Mouse (Mus musculus): ENCODE measurements at regions not wholly inside any gene's neighbourhood (a gene's known extent, or its start where the extent isn't known, plus 50 kb on each side); places are given as distances from the start of the nearest gene placed in this dataset.

GRCm38 (mm10) chr16:21318640-21319365 is 104.1 kb upstream of the Vps8 start:
- DNase-seq (ENCODE audit: low spot score in 2 of 2), result peak; percentile 35 to 36

DNA sequence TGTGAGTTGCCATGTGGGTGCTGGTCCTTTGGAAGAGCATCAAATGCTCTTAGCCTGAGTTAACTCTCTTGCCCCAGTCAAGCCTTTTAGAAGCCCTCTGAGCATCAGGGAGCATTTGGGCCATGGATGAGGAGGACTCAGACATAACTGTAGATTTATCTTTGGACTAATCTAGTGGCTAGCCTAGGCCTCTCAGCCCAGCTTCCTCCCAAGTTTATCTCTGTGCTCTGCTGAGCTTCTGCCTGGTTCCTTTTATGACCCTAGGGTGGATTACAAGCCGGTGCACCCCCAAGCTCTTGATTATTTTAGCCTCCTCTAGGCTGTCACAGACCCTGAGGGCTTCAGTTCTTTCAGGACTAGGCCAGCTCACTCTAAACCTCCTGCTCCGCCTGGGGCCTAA is 102.6 kb upstream of the Vps8 start:
- DNase-seq (ENCODE audit: low spot score in 2 of 2), result no peak

DNA sequence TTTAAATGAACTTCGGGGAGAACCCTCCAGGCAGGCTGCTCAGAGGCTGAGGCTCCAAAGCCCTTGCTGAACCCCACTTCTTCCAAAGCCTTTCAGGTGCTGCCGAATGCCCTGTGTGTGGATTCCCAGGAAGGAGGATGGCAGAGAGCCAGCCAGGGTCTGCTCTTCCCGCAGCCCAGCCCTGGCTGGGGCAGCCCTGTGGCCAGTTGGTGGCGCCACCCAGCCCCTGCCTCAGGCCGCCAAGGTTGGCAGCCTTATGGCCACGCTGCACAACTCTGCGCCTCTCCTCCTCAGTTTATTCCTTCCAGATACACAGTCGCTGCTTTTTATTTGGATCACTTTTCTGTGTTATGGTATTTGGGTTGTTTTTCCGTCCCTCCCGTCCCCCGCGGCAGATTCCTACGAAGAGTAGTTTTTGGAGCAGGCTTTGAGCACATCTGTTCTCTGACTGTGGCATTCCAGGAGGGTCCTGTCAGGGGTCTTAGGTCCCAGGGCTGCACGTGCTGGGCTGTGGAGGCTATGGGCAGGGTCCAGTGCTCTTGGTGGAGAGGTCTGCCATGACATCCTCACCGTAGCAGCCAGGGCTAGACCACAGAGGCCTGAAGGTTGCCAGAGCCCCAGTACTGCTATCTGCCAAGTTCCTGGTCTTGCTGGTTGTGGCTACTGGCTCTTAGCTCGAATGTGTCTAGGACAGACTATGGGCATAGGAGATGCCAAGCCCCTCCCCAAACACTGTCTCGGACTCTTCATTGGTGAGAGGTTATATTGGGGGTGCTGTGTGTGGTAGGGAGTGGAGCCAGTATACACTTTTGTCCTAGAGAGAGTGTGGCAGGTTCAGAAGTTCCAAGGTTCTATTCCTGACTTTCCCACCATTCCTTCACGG is 101.5 kb upstream of the Vps8 start:
- DNase-seq (ENCODE audit: low spot score in 2 of 2), result no peak

DNA sequence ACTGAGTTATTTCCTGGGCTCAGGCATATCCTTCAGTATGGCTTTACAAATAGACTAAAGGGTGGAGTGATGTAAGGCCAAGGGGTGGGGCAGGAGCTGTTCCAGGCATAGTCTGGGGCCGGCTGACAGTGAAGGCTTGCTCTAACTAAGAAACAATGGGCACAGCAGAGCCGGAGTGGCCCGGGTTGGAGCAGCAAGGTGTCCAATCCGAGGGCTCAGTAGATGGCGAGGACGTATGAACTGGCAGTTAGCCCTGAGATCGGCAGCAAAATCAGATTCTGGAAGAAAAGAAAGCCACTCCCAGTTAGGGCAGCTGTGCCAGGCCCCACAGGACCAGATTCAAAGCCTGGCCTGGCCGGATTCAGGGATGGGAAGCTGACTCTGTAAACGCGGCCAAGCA is 100.5 kb upstream of the Vps8 start:
- DNase-seq (ENCODE audit: low spot score in 2 of 2), result no peak

DNA sequence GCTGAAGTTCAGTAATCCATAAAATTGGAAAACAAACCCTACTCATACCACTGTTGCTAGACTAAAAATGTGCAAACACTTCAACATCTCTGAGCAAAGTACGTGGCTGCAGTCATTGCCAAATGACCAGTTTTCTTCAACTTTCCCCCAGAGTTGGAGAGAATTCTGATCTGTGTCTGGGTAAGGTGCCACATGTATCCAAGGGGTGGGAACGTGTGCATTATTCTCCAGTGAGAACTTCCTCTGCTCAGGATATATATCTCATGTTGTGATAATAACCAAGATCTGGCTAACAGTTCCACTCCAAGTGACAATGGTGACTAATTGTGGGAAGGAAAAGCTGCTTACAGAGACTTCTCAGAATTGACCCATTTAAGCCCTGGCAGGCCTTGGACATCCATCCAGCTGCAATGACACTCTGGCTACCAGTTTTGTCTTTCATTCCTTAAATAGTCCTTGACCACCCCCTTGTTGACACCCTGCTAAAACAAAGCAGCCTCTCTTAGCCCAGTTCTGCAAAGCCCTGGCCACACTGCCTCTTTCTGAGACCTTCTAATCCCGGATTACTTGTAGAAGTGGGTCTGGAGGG is 99.4 kb upstream of the Vps8 start:
- DNase-seq (ENCODE audit: low spot score in 2 of 2), result no peak

- no peak for DNase-seq (ENCODE audit: low spot score in 2 of 2)
These were observed 94.9 kb upstream of the Vps8 start for GRCm38 (mm10) chr16:21327969-21328368.

DNA sequence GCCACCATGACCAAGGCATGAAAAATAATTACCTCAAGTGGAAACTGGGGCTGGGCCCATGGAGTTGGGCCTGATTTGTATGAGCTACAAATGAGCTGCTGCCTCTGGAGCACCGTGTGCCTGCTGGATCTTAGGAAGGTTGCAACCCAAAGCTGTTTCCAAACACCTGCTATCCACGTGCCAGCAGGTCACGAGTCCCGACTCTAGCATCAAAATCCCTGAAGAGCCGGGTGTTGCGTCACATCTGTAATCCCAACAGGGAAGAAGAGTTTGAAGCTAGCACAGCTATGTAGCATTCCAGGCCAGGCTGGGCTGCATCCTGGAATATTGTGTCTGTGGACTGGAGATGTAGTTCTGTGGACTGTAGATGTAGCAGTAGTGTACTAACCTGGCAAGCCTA is 93.7 kb upstream of the Vps8 start:
- no peak for DNase-seq (ENCODE audit: low spot score in 2 of 2)

- no peak for DNase-seq (ENCODE audit: low spot score in 2 of 2)
These were observed 91.7 kb upstream of the Vps8 start for GRCm38 (mm10) chr16:21331229-21331628.

DNA sequence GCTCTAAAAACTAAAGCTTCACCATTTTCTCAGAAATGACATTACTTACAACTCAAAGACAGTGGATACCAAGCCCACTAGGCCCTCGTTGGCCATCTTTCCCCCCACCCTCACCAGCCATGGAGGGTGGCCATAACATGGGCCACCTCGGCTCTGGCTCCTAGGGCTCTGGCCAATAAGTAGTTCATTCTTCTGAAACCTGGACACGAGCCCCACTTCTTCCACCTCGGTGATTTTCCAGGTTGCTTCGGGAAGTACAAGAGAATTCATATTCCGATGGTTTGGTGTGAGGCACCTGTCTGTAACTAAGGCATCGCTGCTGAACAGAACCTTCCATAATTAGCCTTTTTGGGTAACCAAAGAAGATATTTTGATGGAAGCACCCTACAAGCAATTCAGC is 90.5 kb upstream of the Vps8 start:
- DNase-seq (ENCODE audit: low spot score in 2 of 2), result no peak

GRCm38 (mm10) chr16:21332862-21333222 is 90.1 kb upstream of the Vps8 start:
- DNase-seq (ENCODE audit: low spot score in 2 of 2), result peak in 1 of 2 experiments; percentile 27

DNA sequence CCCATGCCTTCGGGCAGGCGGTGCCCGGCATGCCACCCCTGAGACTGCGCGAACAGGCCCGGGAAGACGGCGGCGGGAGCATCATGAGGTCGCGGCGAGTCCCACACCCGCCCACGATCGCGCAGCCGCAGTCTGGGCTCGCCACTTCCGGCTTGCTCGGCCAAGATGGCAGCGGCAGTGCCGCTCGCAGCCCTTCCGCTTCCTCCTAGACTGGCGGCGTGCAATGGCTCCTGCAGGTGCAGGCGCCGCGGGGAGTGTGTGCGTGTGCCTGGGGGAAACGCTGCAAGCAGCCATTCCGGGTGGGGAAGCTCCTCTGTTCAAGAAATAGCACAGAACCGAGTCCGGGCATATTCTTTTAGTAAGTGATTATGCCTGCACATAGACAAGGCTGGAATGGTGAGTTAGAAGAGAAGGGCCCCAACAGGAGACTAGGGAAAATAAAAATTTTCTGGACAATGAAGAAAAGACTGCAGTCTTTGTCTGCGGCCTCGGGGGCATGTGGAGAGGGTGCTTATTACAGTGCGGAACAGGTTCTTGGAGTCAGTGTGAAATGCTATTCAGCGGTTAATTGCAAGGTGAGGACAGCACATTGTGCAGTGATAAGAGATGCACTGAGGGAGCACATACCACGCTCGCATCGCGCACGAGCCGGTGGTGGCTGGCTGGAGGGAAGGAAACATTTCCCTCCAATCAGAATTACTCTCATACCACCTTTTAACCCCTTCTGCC is 89.5 kb upstream of the Vps8 start:
- peak; percentile 88 to 94 for DNase-seq (ENCODE audit: low spot score in 2 of 2)

GRCm38 (mm10) chr16:21339061-21339459 is 83.9 kb upstream of the Vps8 start:
- DNase-seq (ENCODE audit: low spot score in 2 of 2), result no peak

GRCm38 (mm10) chr16:21339460-21340081 is 83.3 kb upstream of the Vps8 start:
- peak; percentile 32 to 57 for DNase-seq (ENCODE audit: low spot score in 2 of 2)

GRCm38 (mm10) chr16:21340136-21340535 is 82.8 kb upstream of the Vps8 start:
- no peak for DNase-seq (ENCODE audit: low spot score in 2 of 2)

- no peak for DNase-seq (ENCODE audit: low spot score in 2 of 2)
These were observed 73.0 kb upstream of the Vps8 start for GRCm38 (mm10) chr16:21349869-21350268.

- DNase-seq (ENCODE audit: low spot score in 2 of 2), result no peak
These were observed 71.6 kb upstream of the Vps8 start for GRCm38 (mm10) chr16:21351289-21351688.

DNA sequence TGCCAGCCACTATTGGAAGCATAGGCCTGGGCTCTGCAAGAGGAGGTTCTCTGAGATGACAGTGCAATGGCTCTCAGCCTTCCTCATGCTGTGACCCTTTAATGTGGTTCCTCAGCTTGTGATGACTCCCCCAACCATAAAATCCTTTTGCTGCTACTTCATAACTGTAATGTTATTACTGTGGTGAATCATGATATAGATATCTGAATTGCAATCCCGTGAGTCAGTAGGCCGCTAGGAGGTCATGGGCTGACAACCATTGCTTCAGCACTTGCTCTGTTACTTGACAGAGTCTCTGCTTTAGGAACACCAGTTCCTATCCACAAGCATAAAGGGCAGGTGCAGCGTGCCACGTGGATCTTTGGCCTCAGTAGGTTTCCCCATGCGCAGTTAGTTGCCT is 69.8 kb upstream of the Vps8 start:
- DNase-seq (ENCODE audit: low spot score in 2 of 2), result no peak

- DNase-seq (ENCODE audit: low spot score in 2 of 2), result peak in 1 of 2 experiments; percentile 43
These were observed 69.4 kb upstream of the Vps8 start for GRCm38 (mm10) chr16:21353545-21353944.

GRCm38 (mm10) chr16:21355638-21356037 is 67.3 kb upstream of the Vps8 start:
- no peak for DNase-seq (ENCODE audit: low spot score in 2 of 2)

- DNase-seq (ENCODE audit: low spot score in 2 of 2), result no peak
These were observed 65.5 kb upstream of the Vps8 start for GRCm38 (mm10) chr16:21357433-21357832.

- peak; percentile 21 to 61 for DNase-seq (ENCODE audit: low spot score in 2 of 2)
These were observed 64.5 kb upstream of the Vps8 start for GRCm38 (mm10) chr16:21358313-21358920.
